Mouse (Mus musculus): ENCODE results near the gene Gm3239. TPM values are rescaled to one million over a fixed set of nuclear protein-coding genes. Genes with fewer than 3 reads are reported as not detected.
"Not testable (repeated sequence)": the region's sequence is repeated elsewhere in the genome, so short reads cannot be mapped to it uniquely, and the experiment has no call there.

Gene Gm3239
- polyA plus RNA-seq (2011; ENCODE audit: insufficient read depth, insufficient read length, low read depth, missing spikeins) = not detected in 2 replicates

GRCm38 (mm10) chr14:4663892-4664291, at the start of gene Gm3239:
Gene Gm3239, plus strand, starts transcription at chr14:4664192.
- H3K9ac ChIP-seq (ENCODE audit: low read depth, poor library complexity, severe bottlenecking); H3K36me3 ChIP-seq (ENCODE audit: control insufficient read depth, insufficient read depth, low read length, poor library complexity, severe bottlenecking); H3K27me3 ChIP-seq (ENCODE audit: control insufficient read depth, insufficient read depth, low read length, poor library complexity, severe bottlenecking); H3K27ac ChIP-seq (ENCODE audit: insufficient read depth, low read length); H3K9me3 ChIP-seq (replicated peaks; ENCODE audit: control insufficient read depth, insufficient read depth, low read length, poor library complexity, severe bottlenecking); H3K4me3 ChIP-seq (ENCODE audit: low read depth, low read length); H3K4me1 ChIP-seq (ENCODE audit: control insufficient read depth, insufficient read depth, low read length): not testable (repeated sequence)

- H3K36me3 ChIP-seq (ENCODE audit: control insufficient read depth, insufficient read depth, low read length, poor library complexity, severe bottlenecking); H3K9ac ChIP-seq (ENCODE audit: low read depth, poor library complexity, severe bottlenecking); H3K9me3 ChIP-seq (replicated peaks; ENCODE audit: control insufficient read depth, insufficient read depth, low read length, poor library complexity, severe bottlenecking); H3K27ac ChIP-seq (ENCODE audit: insufficient read depth, low read length); H3K4me1 ChIP-seq (ENCODE audit: control insufficient read depth, insufficient read depth, low read length); H3K4me3 ChIP-seq (ENCODE audit: low read depth, low read length); H3K27me3 ChIP-seq (ENCODE audit: control insufficient read depth, insufficient read depth, low read length, poor library complexity, severe bottlenecking): not testable (repeated sequence)
Measured at GRCm38 (mm10) chr14:4632052-4632451, 31.9 kb upstream of the Gm3239 start, which contains the start of gene Gm8159. Gene Gm8159, plus strand, starts transcription at chr14:4632352.

- not testable (repeated sequence) for H3K36me3 ChIP-seq (ENCODE audit: control insufficient read depth, insufficient read depth, low read length, poor library complexity, severe bottlenecking); H3K9me3 ChIP-seq (replicated peaks; ENCODE audit: control insufficient read depth, insufficient read depth, low read length, poor library complexity, severe bottlenecking); H3K27me3 ChIP-seq (ENCODE audit: control insufficient read depth, insufficient read depth, low read length, poor library complexity, severe bottlenecking); H3K9ac ChIP-seq (ENCODE audit: low read depth, poor library complexity, severe bottlenecking); H3K27ac ChIP-seq (ENCODE audit: insufficient read depth, low read length); H3K4me1 ChIP-seq (ENCODE audit: control insufficient read depth, insufficient read depth, low read length); H3K4me3 ChIP-seq (ENCODE audit: low read depth, low read length)
Measured at GRCm38 (mm10) chr14:4649309-4649708, 14.7 kb upstream of the Gm3239 start.

- not testable (repeated sequence) for H3K9me3 ChIP-seq (replicated peaks; ENCODE audit: control insufficient read depth, insufficient read depth, low read length, poor library complexity, severe bottlenecking); H3K4me1 ChIP-seq (ENCODE audit: control insufficient read depth, insufficient read depth, low read length); H3K36me3 ChIP-seq (ENCODE audit: control insufficient read depth, insufficient read depth, low read length, poor library complexity, severe bottlenecking); H3K27me3 ChIP-seq (ENCODE audit: control insufficient read depth, insufficient read depth, low read length, poor library complexity, severe bottlenecking); H3K27ac ChIP-seq (ENCODE audit: insufficient read depth, low read length); H3K4me3 ChIP-seq (ENCODE audit: low read depth, low read length); H3K9ac ChIP-seq (ENCODE audit: low read depth, poor library complexity, severe bottlenecking)
- TF ChIP-seq CTCF (IDR thresholded peaks at IDR 0.05; ENCODE audit: low read depth, low read length) = peak; percentile 16
Measured at GRCm38 (mm10) chr14:4650324-4650723, 13.7 kb upstream of the Gm3239 start.

- H3K27me3 ChIP-seq (ENCODE audit: control insufficient read depth, insufficient read depth, low read length, poor library complexity, severe bottlenecking); H3K4me3 ChIP-seq (ENCODE audit: low read depth, low read length); H3K36me3 ChIP-seq (ENCODE audit: control insufficient read depth, insufficient read depth, low read length, poor library complexity, severe bottlenecking); H3K9ac ChIP-seq (ENCODE audit: low read depth, poor library complexity, severe bottlenecking); H3K27ac ChIP-seq (ENCODE audit: insufficient read depth, low read length); H3K9me3 ChIP-seq (replicated peaks; ENCODE audit: control insufficient read depth, insufficient read depth, low read length, poor library complexity, severe bottlenecking); H3K4me1 ChIP-seq (ENCODE audit: control insufficient read depth, insufficient read depth, low read length): not testable (repeated sequence)
Measured at GRCm38 (mm10) chr14:4708938-4709337, 44.9 kb downstream of the Gm3239 start, which contains the start of gene Gm7876. Gene Gm7876, plus strand, starts transcription at chr14:4709238.

Other genes with a start within 250 kb of the Gm3239 start
- 1.2 TPM in 1 of 2 replicates, not detected in the other for gene Gm3164, start 248.7 kb upstream of the Gm3239 start, polyA plus RNA-seq (2011; ENCODE audit: insufficient read depth, insufficient read length, low read depth, missing spikeins)
- gene Gm3173, start 233.2 kb upstream of the Gm3239 start, polyA plus RNA-seq (2011; ENCODE audit: insufficient read depth, insufficient read length, low read depth, missing spikeins) = 1.5 TPM in 1 of 2 replicates, not detected in the other
- not detected in 2 replicates for gene Gm3182, start 182.4 kb upstream of the Gm3239 start, polyA plus RNA-seq (2011; ENCODE audit: insufficient read depth, insufficient read length, low read depth, missing spikeins)
- not detected in 2 replicates for gene Gm3047, start 108.8 kb upstream of the Gm3239 start, polyA plus RNA-seq (2011; ENCODE audit: insufficient read depth, insufficient read length, low read depth, missing spikeins)
- gene Gm8159, start 31.8 kb upstream of the Gm3239 start, polyA plus RNA-seq (2011; ENCODE audit: insufficient read depth, insufficient read length, low read depth, missing spikeins) = not detected in 2 replicates
- gene Gm7876, start 45.0 kb downstream of the Gm3239 start, polyA plus RNA-seq (2011; ENCODE audit: insufficient read depth, insufficient read length, low read depth, missing spikeins) = not detected in 2 replicates
- gene Gm3252, start 62.6 kb downstream of the Gm3239 start, polyA plus RNA-seq (2011; ENCODE audit: insufficient read depth, insufficient read length, low read depth, missing spikeins) = 0.44 TPM in 1 of 2 replicates, not detected in the other
- gene Gm9602, start 112.1 kb downstream of the Gm3239 start, polyA plus RNA-seq (2011; ENCODE audit: insufficient read depth, insufficient read length, low read depth, missing spikeins) = not detected in 2 replicates
- not detected in 2 replicates for gene Gm3269, start 173.9 kb downstream of the Gm3239 start, polyA plus RNA-seq (2011; ENCODE audit: insufficient read depth, insufficient read length, low read depth, missing spikeins)
- 1.4 TPM in 1 of 2 replicates, not detected in the other for gene Gm3264, start 191.4 kb downstream of the Gm3239 start, polyA plus RNA-seq (2011; ENCODE audit: insufficient read depth, insufficient read length, low read depth, missing spikeins)
- gene Gm3278, start 228.2 kb downstream of the Gm3239 start, polyA plus RNA-seq (2011; ENCODE audit: insufficient read depth, insufficient read length, low read depth, missing spikeins) = not detected in 2 replicates